Mouse (Mus musculus) monocyte, adult 2 months (primary cell): ENCODE results near the gene Gp1bb.

Experiments used
- DNase-seq, 2 experiments: peaks; one replicate each; pipeline ENCODE4 v3.0.0; 2022; ENCODE audit warnings: low spot score in 2 of 2, low read depth in 1 of 2

The Gp1bb gene

DNA sequence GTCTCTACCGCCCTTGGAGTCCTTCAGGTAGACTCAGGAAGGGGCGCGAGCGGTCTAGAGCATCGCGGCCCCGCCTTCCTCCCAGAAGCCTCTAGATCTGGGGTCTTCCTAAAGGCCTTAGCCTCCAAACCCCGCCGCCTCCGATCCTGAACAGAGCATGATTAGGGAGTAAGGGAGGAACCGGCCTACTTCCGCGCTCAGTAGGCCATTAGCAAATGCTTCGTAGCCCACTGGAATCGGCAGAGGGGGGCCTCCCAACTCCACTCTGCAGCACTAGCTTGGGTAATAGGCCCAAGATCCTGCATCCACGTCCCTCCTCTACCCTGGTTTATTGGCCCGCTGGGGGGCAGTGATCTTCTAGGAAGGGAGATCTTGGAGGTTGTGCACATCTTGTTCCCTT lies at the start of gene Gp1bb:
TSS of gene Gp1bb (minus strand) at position 385 of the 400 bp plus-strand sequence.
- DNase-seq = no peak

- DNase-seq = no peak
These were observed 47.7 kb upstream of the Gp1bb start for GRCm38 (mm10) chr16:18669914-18670313.

- no peak for DNase-seq
These were observed 36.4 kb upstream of the Gp1bb start for GRCm38 (mm10) chr16:18658597-18658996.

GRCm38 (mm10) chr16:18655372-18656098 lies 33.3 kb upstream of the Gp1bb start:
- DNase-seq = no peak

DNA sequence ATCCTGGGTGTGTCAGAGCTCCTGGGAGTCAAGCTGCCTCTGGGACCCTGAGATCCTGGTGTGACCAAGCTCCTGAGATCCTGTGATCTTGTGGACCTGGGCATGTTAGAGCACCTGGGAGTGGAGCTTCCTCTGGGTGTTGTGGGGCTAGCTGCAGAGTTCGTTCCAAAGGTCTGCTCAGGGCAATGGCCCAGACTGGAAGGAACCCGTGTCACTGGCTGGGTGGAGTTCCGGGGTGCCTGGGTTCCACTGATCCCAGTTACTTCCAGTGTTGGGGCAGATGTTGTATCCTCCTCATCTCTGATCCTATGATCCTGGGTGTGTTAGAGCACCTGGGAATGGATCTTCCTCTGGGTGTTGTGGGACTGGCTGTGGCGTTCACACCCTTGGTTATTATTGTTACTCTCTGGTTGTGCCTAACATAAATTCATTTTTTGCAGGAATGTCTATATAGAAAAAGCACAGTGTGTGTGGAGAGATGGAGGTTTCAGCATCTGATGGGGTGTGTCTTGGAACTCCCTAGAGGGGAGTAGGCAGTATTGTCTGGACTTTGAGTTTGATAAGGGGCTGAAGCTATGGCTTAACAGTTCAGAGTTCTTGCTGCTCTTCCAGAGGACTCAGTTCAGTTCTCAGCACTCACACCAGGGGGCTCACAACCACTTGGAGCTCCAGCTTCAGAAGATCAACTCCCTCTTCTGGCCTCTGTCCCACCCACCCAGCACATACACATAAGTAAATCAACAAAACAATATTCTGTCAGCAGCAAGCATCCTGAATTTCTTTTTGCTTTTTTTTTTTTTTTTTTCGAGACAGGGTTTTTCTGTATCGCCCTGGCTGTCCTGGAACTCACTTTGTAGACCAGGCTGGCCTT lies 31.3 kb upstream of the Gp1bb start:
- DNase-seq = no peak

- DNase-seq = no peak
These were observed 26.9 kb upstream of the Gp1bb start for GRCm38 (mm10) chr16:18649126-18649525.

GRCm38 (mm10) chr16:18645329-18645728 lies 23.1 kb upstream of the Gp1bb start:
- no peak for DNase-seq

- no peak for DNase-seq
These were observed 22.3 kb upstream of the Gp1bb start for GRCm38 (mm10) chr16:18644485-18644884.

GRCm38 (mm10) chr16:18643406-18643998 lies 21.3 kb upstream of the Gp1bb start:
- no peak for DNase-seq

DNA sequence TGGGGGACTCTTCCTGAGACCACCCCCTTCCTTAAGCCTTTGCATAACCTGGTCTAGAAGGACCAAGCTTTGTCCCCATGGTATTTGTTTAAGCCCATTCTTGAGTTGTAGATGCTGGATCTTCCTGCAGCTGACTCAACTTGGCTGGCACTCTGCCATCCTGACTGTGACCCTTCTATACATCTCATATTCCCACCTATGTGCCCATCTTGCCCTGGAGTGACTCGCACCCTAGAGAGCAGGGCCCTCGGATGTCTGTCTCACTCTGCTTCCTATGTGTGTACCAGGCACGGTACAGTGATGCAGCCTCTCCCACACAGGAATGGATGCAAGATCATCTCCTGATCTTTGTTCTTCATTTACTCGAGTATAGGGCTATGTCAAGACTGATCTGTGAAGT lies 20.7 kb upstream of the Gp1bb start:
- no peak for DNase-seq

GRCm38 (mm10) chr16:18642291-18642690 lies 20.1 kb upstream of the Gp1bb start:
- no peak for DNase-seq

DNA sequence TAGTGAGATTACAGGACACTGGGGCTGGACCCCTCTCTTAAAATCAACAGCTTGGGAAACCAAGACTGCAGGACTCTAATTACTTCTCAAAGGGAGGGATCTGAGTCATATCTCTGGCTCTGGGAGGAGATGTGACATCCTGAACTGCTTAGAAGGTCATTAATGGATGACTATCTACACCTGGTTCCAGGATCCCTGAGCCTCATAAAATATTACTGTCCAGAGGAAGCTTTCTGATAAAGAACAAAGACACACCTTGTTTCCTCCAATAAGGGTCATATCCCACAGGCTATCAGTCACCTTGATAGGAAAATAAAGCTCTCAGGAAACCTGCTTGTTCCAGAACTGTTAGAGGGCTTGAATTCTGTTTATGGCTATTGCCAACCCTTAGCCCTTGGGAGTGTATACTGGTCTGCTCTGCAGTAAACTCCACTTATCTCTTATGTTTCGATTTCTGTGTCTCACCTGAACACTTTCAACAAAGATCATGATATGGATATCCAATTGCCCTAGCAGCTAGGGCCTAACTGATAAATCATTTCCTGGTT lies 17.3 kb upstream of the Gp1bb start:
- no peak for DNase-seq

DNA sequence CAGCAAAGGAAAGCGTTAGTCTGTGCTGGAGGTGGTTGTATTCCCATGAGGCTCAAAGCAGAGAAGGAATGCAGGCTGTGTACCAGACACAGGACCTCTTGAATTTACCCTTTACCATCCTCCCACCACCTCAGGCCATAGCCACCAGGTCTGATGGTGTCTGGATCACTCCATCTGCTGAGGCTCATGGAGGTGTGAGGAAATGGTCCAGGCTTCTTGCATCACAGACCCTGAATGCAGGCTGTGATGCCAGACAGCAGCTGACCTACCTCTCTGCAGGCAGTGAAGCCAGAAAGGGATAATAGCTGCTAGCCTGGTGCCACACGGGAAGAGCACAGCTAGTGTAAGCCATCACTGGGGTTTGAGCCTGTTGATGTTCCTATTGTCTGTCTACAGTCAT lies 16.2 kb upstream of the Gp1bb start:
- no peak for DNase-seq

- DNase-seq = no peak
These were observed 14.6 kb upstream of the Gp1bb start for GRCm38 (mm10) chr16:18636804-18637203.

GRCm38 (mm10) chr16:18636401-18636800 lies 14.2 kb upstream of the Gp1bb start:
- DNase-seq = no peak

GRCm38 (mm10) chr16:18633333-18633732 lies 11.1 kb upstream of the Gp1bb start:
- no peak for DNase-seq

DNA sequence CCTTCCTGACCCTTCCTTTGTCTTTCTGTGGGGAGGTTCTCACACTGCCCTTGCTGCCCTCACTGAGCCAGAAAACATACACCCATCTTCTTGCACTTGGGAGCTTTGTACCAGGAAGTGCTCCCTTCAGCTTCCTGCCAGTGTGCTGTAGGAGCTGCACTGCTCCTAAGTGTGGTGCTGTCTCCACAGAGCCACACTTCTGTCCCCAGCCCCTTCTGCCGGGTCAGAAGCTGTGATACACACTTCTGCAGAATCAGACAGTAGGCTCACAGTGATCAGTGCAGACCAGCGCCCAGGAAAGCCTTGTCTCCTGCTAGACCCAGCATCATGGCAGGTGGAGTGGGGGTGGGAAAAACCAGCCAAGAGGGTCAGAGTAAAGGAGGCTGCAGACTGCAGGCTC lies 10.6 kb upstream of the Gp1bb start:
- no peak for DNase-seq

DNA sequence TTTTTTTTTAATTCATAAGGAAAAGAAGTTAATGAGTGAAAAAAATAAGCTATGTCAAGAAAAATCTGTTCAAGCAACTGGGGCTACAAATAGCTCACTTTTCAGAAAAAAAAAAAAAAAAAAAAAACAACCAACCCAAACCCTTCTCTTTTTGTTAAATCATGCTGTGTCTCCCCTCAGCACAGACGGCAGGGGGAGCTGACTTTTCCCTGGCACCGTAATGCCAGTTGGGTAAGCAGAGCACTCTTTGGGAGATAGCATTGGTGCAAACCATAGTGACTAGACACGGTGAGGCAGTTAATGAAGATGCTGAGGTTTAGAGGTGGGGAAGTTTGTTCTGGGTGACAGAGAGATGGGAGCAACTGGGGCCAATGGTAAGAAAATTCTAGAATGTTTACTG lies 9.9 kb upstream of the Gp1bb start:
- no peak for DNase-seq

DNA sequence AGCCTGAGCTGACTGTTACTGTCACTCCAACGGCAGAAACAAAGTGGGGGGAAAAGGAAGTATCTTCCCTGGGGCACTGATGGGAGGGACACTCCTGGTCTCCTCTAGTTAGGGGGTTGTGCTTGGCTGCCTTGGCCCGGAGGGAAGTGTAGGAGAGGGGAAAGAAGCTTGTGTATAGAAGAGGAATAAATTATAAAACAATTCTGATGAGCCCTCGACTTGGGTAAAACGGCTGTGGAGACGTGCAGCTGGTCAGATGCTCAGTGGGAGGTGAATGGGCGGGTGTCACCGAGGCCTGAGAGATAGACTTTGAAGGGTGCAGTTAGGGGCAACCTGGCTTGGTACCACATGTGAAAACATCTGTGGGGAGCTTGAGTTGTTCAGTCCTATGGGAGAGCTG lies 8.9 kb upstream of the Gp1bb start:
- no peak for DNase-seq

- DNase-seq = no peak
These were observed 8.1 kb upstream of the Gp1bb start for GRCm38 (mm10) chr16:18630291-18630690.

- no peak for DNase-seq
These were observed 7.4 kb upstream of the Gp1bb start, which contains the start of gene Sept5 for GRCm38 (mm10) chr16:18629390-18630231. Gene Sept5 (minus strand): TSS chr16:18629954.
